Comparison of ENCODE assay signal across 11 mouse cellular contexts in genomic region chr12:108309116-108309794, GRCm38 (mm10). TPM values are rescaled to one million over a fixed set of nuclear protein-coding genes. Genes with fewer than 3 reads are reported as not detected.
DNase-seq lines count a peak whose midpoint lies in the region; ATAC-seq and TF ChIP-seq lines count a peak whose summit lies in the region.
"Had no signal": no experiment of that assay in that cellular context is flagged by ENCODE, and none has a peak within 500 bp of the region (broad histone marks: within the 10 kb centered on the region; RNA-seq: fewer than 3 reads in every experiment).

No protein-coding gene starts in this region.

- no peaks in the 10 kb centered on the region for H3K36me3 ChIP-seq in stomach, postnatal 0 days (ENCODE audit: control insufficient read depth, insufficient read depth, low read length)
- H3K36me3 ChIP-seq: embryonic facial prominence, embryonic 12.5 days; neural tube, embryonic 13.5 days had no signal

- H3K9ac ChIP-seq in stomach, postnatal 0 days (ENCODE audit: low read length), result no peak overlapping the region
- H3K9ac ChIP-seq: embryonic facial prominence, embryonic 12.5 days; neural tube, embryonic 13.5 days had no signal

- DNase-seq in ovary, adult 18-20 months (ENCODE audit: low spot score), result peak; percentile 23
- no peak for DNase-seq in ovary, postnatal 36 days (ENCODE audit: low spot score)
- DNase-seq in heart, postnatal 4 days, result peak; percentile 48
- DNase-seq in stomach, postnatal 0 days (ENCODE audit: low spot score), result no peak
- DNase-seq in spleen, postnatal 4 days (ENCODE audit: low spot score in 2 of 2), result no peak
- DNase-seq in thymus, postnatal 0 days (ENCODE audit: low spot score), result no peak

- TF ChIP-seq EP300 in stomach, postnatal 0 days (optimal IDR thresholded peaks at IDR 0.05), result no peak

- no peak for TF ChIP-seq CTCF in stomach, postnatal 0 days (IDR thresholded peaks at IDR 0.05; ENCODE audit: low read depth)

- 51% methylated on average over 6 of the region's 8 CpGs for WGBS in stomach, postnatal 0 days

- H3K4me2 ChIP-seq in stomach, postnatal 0 days (replicated peaks; ENCODE audit: low read depth), result no peak overlapping the region
- H3K4me2 ChIP-seq: embryonic facial prominence, embryonic 12.5 days; neural tube, embryonic 13.5 days had no signal

- H3K4me1 ChIP-seq in brown adipose tissue, adult 24 weeks (ENCODE audit: control insufficient read depth, insufficient read depth, insufficient read length, low read length), result peaks cover 5% of the 10 kb centered on the region
- H3K4me1 ChIP-seq in stomach, postnatal 0 days (replicated peaks; ENCODE audit: control insufficient read depth, insufficient read depth), result peaks cover 3% of the 10 kb centered on the region; the same call in 1 of the 2 replicates

- H3K9me3 ChIP-seq in stomach, postnatal 0 days (ENCODE audit: control insufficient read depth, low read length), result no peaks in the 10 kb centered on the region
- H3K9me3 ChIP-seq: embryonic facial prominence, embryonic 12.5 days; neural tube, embryonic 13.5 days had no signal

- peak overlapping the region; percentile 71 for H3K27ac ChIP-seq in brown adipose tissue, adult 24 weeks (replicated peaks; ENCODE audit: low read depth, low read length)
- 0 out of 2 replicates have a peak overlapping the region, but pooled peaks have one; percentile 30 for H3K27ac ChIP-seq in stomach, postnatal 0 days (replicated peaks)
- H3K27ac ChIP-seq: embryonic facial prominence, embryonic 12.5 days; macrophage; neural tube, embryonic 13.5 days had no signal

- H3K27me3 ChIP-seq in stomach, postnatal 0 days (ENCODE audit: control insufficient read depth, insufficient read depth, low read length), result no peaks in the 10 kb centered on the region; the same call in 1 of the 2 replicates

- peak; percentile 16; the same call in 1 of the 2 replicates for ATAC-seq in stomach, postnatal 0 days (ENCODE audit: low FRiP score, low TSS enrichment)
- ATAC-seq: intestine, postnatal 0 days had no signal

- no peak overlapping the region for H3K4me3 ChIP-seq in brown adipose tissue, adult 24 weeks (ENCODE audit: insufficient read depth, low read depth, low read length)
- H3K4me3 ChIP-seq in stomach, postnatal 0 days (ENCODE audit: low read depth, low read length), result no peak overlapping the region
- H3K4me3 ChIP-seq: embryonic facial prominence, embryonic 12.5 days; neural tube, embryonic 13.5 days had no signal

RNA-seq across cellular contexts. Expression of gene Hhipl1, which starts 3.2 kb away (rescaled TPM):
- not detected in 2 replicates for polyA plus RNA-seq in brown adipose tissue, adult 24 weeks (2012; ENCODE audit: insufficient read depth, insufficient read length, missing spikeins)
- 1 to 10 TPM; 2.5 to 2.8 TPM for total RNA-seq in heart, postnatal 4 days (2021)
- 0.23 and 0.24 TPM in 2 replicates for polyA plus RNA-seq in stomach, postnatal 0 days (2015; fragmentation: Nextera tagmentation; extraction: Ambion mirVana)
- polyA plus RNA-seq in thymus, postnatal 0 days (2015; fragmentation: Nextera tagmentation; extraction: Ambion mirVana), result 0.05 TPM in 2 replicates
- polyA plus RNA-seq: macrophage had no signal

RNA-seq across cellular contexts. Expression of gene Cyp46a1, which starts 24.9 kb away (rescaled TPM):
- not detected in 2 replicates for polyA plus RNA-seq in brown adipose tissue, adult 24 weeks (2012; ENCODE audit: insufficient read depth, insufficient read length, missing spikeins)
- total RNA-seq in heart, postnatal 4 days (2021), result 1 to 10 TPM; 2.5 to 3.3 TPM
- 1.3 and 2.1 TPM in 2 replicates for polyA plus RNA-seq in stomach, postnatal 0 days (2015; fragmentation: Nextera tagmentation; extraction: Ambion mirVana)
- polyA plus RNA-seq in thymus, postnatal 0 days (2015; fragmentation: Nextera tagmentation; extraction: Ambion mirVana), result 0.36 TPM in 1 of 2 replicates, not detected in the other
- polyA plus RNA-seq: macrophage had no signal

RNA-seq across cellular contexts. Expression of gene Ccdc85c, which starts 34.0 kb away (rescaled TPM):
- 2.3 and 3.3 TPM in 2 replicates for polyA plus RNA-seq in brown adipose tissue, adult 24 weeks (2012; ENCODE audit: insufficient read depth, insufficient read length, missing spikeins)
- total RNA-seq in heart, postnatal 4 days (2021), result 10 to 100 TPM; 35.2 to 37.2 TPM
- 6.7 and 7.0 TPM in 2 replicates for polyA plus RNA-seq in stomach, postnatal 0 days (2015; fragmentation: Nextera tagmentation; extraction: Ambion mirVana)
- polyA plus RNA-seq in thymus, postnatal 0 days (2015; fragmentation: Nextera tagmentation; extraction: Ambion mirVana), result 11.3 and 13.6 TPM in 2 replicates

Comparison
In these comparisons a context has a peak if more than half of its experiments do, and no peak if none do; other contexts are left out.
1. DNase-seq: peak in ovary, adult 18-20 months (single experiment) and heart, postnatal 4 days (single experiment); none in ovary, postnatal 36 days (single experiment), stomach, postnatal 0 days (single experiment), spleen, postnatal 4 days (0 of 2) and thymus, postnatal 0 days (single experiment).